Mouse (Mus musculus) lung, adult 2 months (tissue): ENCODE results near the gene Notch3.

Experiments used
- CTCF ChIP-seq: fragments of 200-500 bp; IDR thresholded peaks from 2 replicates; pipeline ENCODE4 v1.5.1; 2011; ENCODE audit warnings: mild to moderate bottlenecking, low read length, control low read depth; ENCODE audit not compliant: insufficient read depth
- POLR2A ChIP-seq: fragments of 200-500 bp; IDR thresholded peaks from 2 replicates; pipeline ENCODE4 v1.6.1; 2011; ENCODE audit warnings: low read depth, mild to moderate bottlenecking, control low read depth, low read length, borderline replicate concordance; ENCODE audit errors: extremely low read depth

DNA sequence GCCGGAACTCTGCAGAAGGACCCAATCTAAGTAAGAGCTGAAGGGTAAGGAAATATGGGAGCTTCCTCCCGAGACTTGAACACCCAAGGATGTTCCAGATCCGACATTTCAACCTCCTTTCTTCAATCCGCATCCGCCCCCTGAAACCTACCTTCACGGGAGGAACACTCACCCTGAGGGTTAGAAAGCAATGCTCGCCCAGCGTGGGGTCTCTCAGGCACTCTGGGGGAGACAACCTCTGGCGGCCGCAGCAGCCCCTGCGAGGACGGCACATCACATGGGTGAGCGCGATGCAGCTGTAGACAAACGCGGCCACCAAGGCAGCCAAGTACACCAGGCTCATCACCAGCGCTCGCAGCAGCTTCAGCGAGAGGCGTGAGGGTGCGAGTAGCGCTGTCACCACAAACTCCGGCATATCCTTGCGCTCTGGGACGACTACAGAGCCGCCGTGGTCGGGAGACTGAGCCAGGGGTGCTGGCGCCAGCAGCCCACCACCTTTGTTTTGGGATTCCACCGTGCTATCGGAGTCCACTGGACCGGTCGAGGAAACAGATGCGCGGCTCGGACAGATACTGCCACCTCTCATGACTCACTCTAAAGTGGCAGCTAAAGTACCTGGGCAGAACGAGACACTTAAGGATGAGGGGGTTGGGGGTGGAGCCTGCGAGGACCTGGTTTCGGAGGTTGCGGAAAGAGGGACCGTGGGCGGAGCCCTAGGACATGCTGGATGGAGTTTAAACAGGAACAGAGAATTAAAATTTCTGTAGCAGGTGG, 22.4 kb upstream of the Notch3 start, which contains the start of gene Ephx3:
- TF ChIP-seq CTCF (no peak), POLR2A (no peak; the same call in 1 of the 2 replicates)
